Mouse (Mus musculus): ENCODE results near the gene Eps8. TPM values are rescaled to one million over a fixed set of nuclear protein-coding genes. Genes with fewer than 3 reads are reported as not detected.

The Eps8 gene
- total and polyA plus RNA-seq, 2 experiments from 2014 or later, result 27.2 to 29.9 TPM

- H3K9me3 ChIP-seq (ENCODE audit: low read length), result no peaks in the 10 kb centered on the region
- H3K27me3 ChIP-seq (ENCODE audit: insufficient read depth, low read length), result peaks cover 5% of the 10 kb centered on the region; the same call in 1 of the 2 replicates
- DNase-seq (ENCODE audit: low spot score) (peak; percentile 37), ATAC-seq (ENCODE audit: low FRiP score) (peak; percentile 52)
- H3K4me3 ChIP-seq (ENCODE audit: low read depth, low read length), result peak overlapping the region; percentile 89
- under 1% methylated on average over 59 of the region's 59 CpGs for WGBS
- no peak for TF ChIP-seq CTCF (IDR thresholded peaks at IDR 0.05)
- H3K4me1 ChIP-seq (ENCODE audit: insufficient read depth, low read length), result no peaks in the 10 kb centered on the region
- H3K4me2 ChIP-seq (ENCODE audit: low read depth, low read length, poor library complexity, severe bottlenecking), result peak overlapping the region; percentile 83
- peak overlapping the region; percentile 8; the same call in 1 of the 2 replicates for H3K27ac ChIP-seq (ENCODE audit: low read depth, low read length)
- peak overlapping the region; percentile 66 for H3K9ac ChIP-seq (replicated peaks; ENCODE audit: low read length, poor library complexity, severe bottlenecking)
- no peaks in the 10 kb centered on the region for H3K36me3 ChIP-seq (ENCODE audit: insufficient read depth, low read length)
These were observed 6.3 kb downstream of the Eps8 start for GRCm38 (mm10) chr6:137648110-137649067.

DNA sequence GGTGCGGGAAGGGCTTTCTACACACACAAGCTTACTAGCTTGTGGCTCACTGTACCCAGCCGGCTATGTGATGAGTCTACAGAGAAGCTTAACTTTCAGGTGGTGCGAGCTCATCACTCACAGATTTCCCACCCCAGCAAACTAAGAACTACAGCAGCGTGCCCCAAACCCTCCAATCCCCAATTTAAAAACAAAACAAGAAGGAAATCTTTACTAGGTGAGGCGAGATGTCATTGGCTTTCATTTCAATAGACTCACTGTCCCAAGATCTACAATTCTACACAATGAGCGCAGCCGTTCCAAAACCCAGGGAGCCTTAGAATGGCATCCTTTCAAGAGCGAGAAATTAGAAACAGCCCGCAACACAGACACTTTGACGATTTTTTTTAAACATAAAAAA lies 7.0 kb downstream of the Eps8 start:
- WGBS, result 6% methylated on average over 10 of the region's 10 CpGs
- Histone ChIP-seq H3K27me3 (ENCODE audit: insufficient read depth, low read length) (peaks cover 5% of the 10 kb centered on the region; the same call in 1 of the 2 replicates), H3K4me3 (ENCODE audit: low read depth, low read length) (peak overlapping the region; percentile 89), H3K4me1 (ENCODE audit: insufficient read depth, low read length) (no peaks in the 10 kb centered on the region), H3K9me3 (ENCODE audit: low read length) (no peaks in the 10 kb centered on the region), H3K9ac (replicated peaks; ENCODE audit: low read length, poor library complexity, severe bottlenecking) (no peak overlapping the region), H3K36me3 (ENCODE audit: insufficient read depth, low read length) (no peaks in the 10 kb centered on the region), H3K4me2 (ENCODE audit: low read depth, low read length, poor library complexity, severe bottlenecking) (peak overlapping the region; percentile 83), H3K27ac (ENCODE audit: low read depth, low read length) (no peak overlapping the region)
- DNase-seq (ENCODE audit: low spot score) (peak; percentile 8), ATAC-seq (ENCODE audit: low FRiP score) (no peak)
- no peak for TF ChIP-seq CTCF (IDR thresholded peaks at IDR 0.05)

DNA sequence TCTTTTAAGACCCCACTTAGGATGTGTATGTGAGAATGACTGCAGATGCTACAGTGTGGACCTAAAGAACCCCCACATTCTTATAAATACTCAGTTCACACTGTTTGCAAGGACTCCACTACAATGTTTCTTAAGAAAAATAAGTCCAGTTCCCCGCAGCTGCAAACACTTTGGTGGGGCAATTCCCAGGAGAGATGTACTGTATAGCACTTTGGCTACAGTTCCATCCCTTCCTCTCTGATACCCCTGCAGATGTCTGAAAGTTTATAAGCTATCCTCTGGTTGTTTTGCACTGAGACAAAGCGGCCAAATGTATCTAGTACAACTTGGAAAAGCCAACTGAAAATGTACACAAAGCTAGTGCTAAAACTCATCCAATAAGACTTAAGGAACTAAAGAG lies 8.0 kb downstream of the Eps8 start:
- no peaks in the 10 kb centered on the region for H3K9me3 ChIP-seq (ENCODE audit: low read length)
- no peaks in the 10 kb centered on the region for H3K36me3 ChIP-seq (ENCODE audit: insufficient read depth, low read length)
- H3K9ac ChIP-seq (replicated peaks; ENCODE audit: low read length, poor library complexity, severe bottlenecking), result no peak overlapping the region
- H3K27me3 ChIP-seq (ENCODE audit: insufficient read depth, low read length), result peaks cover 5% of the 10 kb centered on the region; the same call in 1 of the 2 replicates
- DNase-seq (ENCODE audit: low spot score) (no peak), ATAC-seq (ENCODE audit: low FRiP score) (no peak)
- no peak overlapping the region for H3K27ac ChIP-seq (ENCODE audit: low read depth, low read length)
- H3K4me3 ChIP-seq (ENCODE audit: low read depth, low read length), result peak overlapping the region; percentile 89; the same call in 1 of the 2 replicates
- H3K4me2 ChIP-seq (ENCODE audit: low read depth, low read length, poor library complexity, severe bottlenecking), result peak overlapping the region; percentile 83; the same call in 1 of the 2 replicates
- TF ChIP-seq CTCF (IDR thresholded peaks at IDR 0.05), result no peak
- WGBS, result 74% methylated on average over 2 of the region's 2 CpGs
- H3K4me1 ChIP-seq (ENCODE audit: insufficient read depth, low read length), result no peaks in the 10 kb centered on the region

- H3K4me3 ChIP-seq (ENCODE audit: low read depth, low read length), result no peak overlapping the region
- 92% methylated on average over 5 of the region's 5 CpGs for WGBS
These were observed 9.8 kb downstream of the Eps8 start for GRCm38 (mm10) chr6:137644893-137645292.

GRCm38 (mm10) chr6:137643814-137644213 lies 10.9 kb downstream of the Eps8 start:
- Histone ChIP-seq H3K27ac (ENCODE audit: low read depth, low read length) (no peak overlapping the region), H3K9me3 (ENCODE audit: low read length) (no peaks in the 10 kb centered on the region), H3K27me3 (ENCODE audit: insufficient read depth, low read length) (peaks cover 5% of the 10 kb centered on the region; the same call in 1 of the 2 replicates), H3K4me1 (ENCODE audit: insufficient read depth, low read length) (no peaks in the 10 kb centered on the region), H3K36me3 (ENCODE audit: insufficient read depth, low read length) (no peaks in the 10 kb centered on the region), H3K4me2 (ENCODE audit: low read depth, low read length, poor library complexity, severe bottlenecking) (no peak overlapping the region), H3K4me3 (ENCODE audit: low read depth, low read length) (no peak overlapping the region), H3K9ac (replicated peaks; ENCODE audit: low read length, poor library complexity, severe bottlenecking) (no peak overlapping the region)
- DNase-seq (ENCODE audit: low spot score), result no peak
- WGBS, result 85% methylated on average over 4 of the region's 4 CpGs
- no peak for TF ChIP-seq CTCF (IDR thresholded peaks at IDR 0.05)
- no peak for ATAC-seq (ENCODE audit: low FRiP score)

More at GRCm38 (mm10) chr6:137644893-137645292, 9.8 kb downstream of the Eps8 start:
- TF ChIP-seq CTCF (IDR thresholded peaks at IDR 0.05), result no peak
- DNase-seq (ENCODE audit: low spot score), result no peak
- Histone ChIP-seq H3K9ac (replicated peaks; ENCODE audit: low read length, poor library complexity, severe bottlenecking) (no peak overlapping the region), H3K27me3 (ENCODE audit: insufficient read depth, low read length) (peaks cover 5% of the 10 kb centered on the region; the same call in 1 of the 2 replicates), H3K27ac (ENCODE audit: low read depth, low read length) (no peak overlapping the region), H3K36me3 (ENCODE audit: insufficient read depth, low read length) (no peaks in the 10 kb centered on the region), H3K4me1 (ENCODE audit: insufficient read depth, low read length) (no peaks in the 10 kb centered on the region), H3K9me3 (ENCODE audit: low read length) (no peaks in the 10 kb centered on the region), H3K4me2 (ENCODE audit: low read depth, low read length, poor library complexity, severe bottlenecking) (no peak overlapping the region)
- no peak for ATAC-seq (ENCODE audit: low FRiP score)

GRCm38 (mm10) chr6:137641642-137642041 lies 13.0 kb downstream of the Eps8 start:
- ATAC-seq (ENCODE audit: low FRiP score) (no peak), DNase-seq (ENCODE audit: low spot score) (no peak)
- Histone ChIP-seq H3K4me2 (ENCODE audit: low read depth, low read length, poor library complexity, severe bottlenecking) (no peak overlapping the region), H3K36me3 (ENCODE audit: insufficient read depth, low read length) (no peaks in the 10 kb centered on the region), H3K9me3 (ENCODE audit: low read length) (no peaks in the 10 kb centered on the region), H3K27ac (ENCODE audit: low read depth, low read length) (no peak overlapping the region), H3K9ac (replicated peaks; ENCODE audit: low read length, poor library complexity, severe bottlenecking) (no peak overlapping the region), H3K27me3 (ENCODE audit: insufficient read depth, low read length) (peaks cover 2% of the 10 kb centered on the region; the same call in 1 of the 2 replicates), H3K4me3 (ENCODE audit: low read depth, low read length) (no peak overlapping the region), H3K4me1 (ENCODE audit: insufficient read depth, low read length) (no peaks in the 10 kb centered on the region)
- WGBS, result 83% methylated on average over 1 of the region's 1 CpGs
- no peak for TF ChIP-seq CTCF (IDR thresholded peaks at IDR 0.05)
